Mouse (Mus musculus) CH12.LX (cell line): ENCODE measurements at regions not wholly inside any gene's neighbourhood (a gene's known extent, or its start where the extent isn't known, plus 50 kb on each side); places are given as distances from the start of the nearest gene placed in this dataset.

Experiments
- DNase-seq: peaks from one replicate; pipeline ENCODE4 v3.0.0-alpha.2; 2013; ENCODE audit errors: extremely low read depth
- H3K27ac ChIP-seq: 2 replicates; pipeline ENCODE4 v1.5.1; 2012; ENCODE audit warnings: low read depth, mild to moderate bottlenecking, control low read depth, moderate library complexity; ENCODE audit not compliant: insufficient read depth
- H3K27me3 ChIP-seq: replicated peaks from 2 replicates; pipeline ENCODE3; 2012; ENCODE audit warnings: inconsistent platforms
- H3K36me3 ChIP-seq, 2 experiments: replicated peaks in 1 of 2; 2 replicates each; pipeline versions ENCODE3 to v1.6.1; 2012; ENCODE audit warnings: inconsistent platforms in 1 of 2, low read length in 1 of 2, mild to moderate bottlenecking in 1 of 2, mixed read lengths in 1 of 2, moderate library complexity in 1 of 2; ENCODE audit not compliant: control insufficient read depth in 1 of 2, insufficient read depth in 1 of 2
- H3K4me1 ChIP-seq, 2 experiments: 2 replicates each; pipeline ENCODE4 v1.6.1; 2012; ENCODE audit warnings: inconsistent platforms in 1 of 2, moderate library complexity in 1 of 2; ENCODE audit not compliant: insufficient read depth in 2 of 2, control insufficient read depth in 1 of 2
- H3K4me2 ChIP-seq: 2 replicates; pipeline ENCODE4 v1.6.1; 2012; ENCODE audit warnings: low read depth, mild to moderate bottlenecking, control low read depth; ENCODE audit not compliant: poor library complexity, insufficient read depth, severe bottlenecking
- H3K4me3 ChIP-seq, 3 experiments: fragments of 150-350 bp in 1 of 3; sonication (generic) in 1 of 3; replicated peaks in 1 of 3; 2 replicates each; pipeline versions ENCODE3 to v1.5.1; 2011 to 2012; ENCODE audit warnings: low read depth in 2 of 3, low read length in 2 of 3, mild to moderate bottlenecking in 2 of 3, moderate library complexity in 2 of 3, control low read depth in 1 of 3, improper control_type of control experiment in 1 of 3, inconsistent platforms in 1 of 3, mixed read lengths in 1 of 3; ENCODE audit not compliant: poor library complexity in 1 of 3
- H3K79me2 ChIP-seq: replicated peaks from 2 replicates; pipeline ENCODE4 v1.6.1; 2012; ENCODE audit warnings: mild to moderate bottlenecking, moderate library complexity; ENCODE audit not compliant: control insufficient read depth, poor library complexity, insufficient read depth, severe bottlenecking; ENCODE audit errors: extremely low read depth
- H3K9ac ChIP-seq: 2 replicates; pipeline ENCODE4 v1.6.1; 2012; ENCODE audit warnings: low read depth, mild to moderate bottlenecking, control low read depth, moderate library complexity; ENCODE audit not compliant: insufficient read depth
- H3K9me3 ChIP-seq: replicated peaks from 2 replicates; pipeline ENCODE3; 2012; ENCODE audit warnings: low read length, inconsistent platforms, mixed read lengths
- BHLHE40 ChIP-seq: IDR thresholded peaks from 2 replicates; pipeline ENCODE4 v1.6.1; 2011; ENCODE audit warnings: mild to moderate bottlenecking, low read depth, low read length, improper control_type of control experiment
- CHD2 ChIP-seq: IDR thresholded peaks from 2 replicates; pipeline ENCODE4 v1.6.1; 2011; ENCODE audit warnings: low read length, improper control_type of control experiment
- E2F4 ChIP-seq: IDR thresholded peaks from 2 replicates; pipeline ENCODE4 v1.6.1; 2011; ENCODE audit warnings: low read depth, low read length, improper control_type of control experiment; ENCODE audit not compliant: insufficient replicate concordance
- EP300 ChIP-seq: IDR thresholded peaks from 2 replicates; pipeline ENCODE4 v1.6.1; 2011; ENCODE audit warnings: low read length, improper control_type of control experiment
- ETS1 ChIP-seq: conservative IDR thresholded peaks from 2 replicates; pipeline ENCODE4 v1.6.1; 2012; ENCODE audit warnings: low read depth, mild to moderate bottlenecking, inconsistent platforms, low read length, improper control_type of control experiment, moderate library complexity
- GABPA ChIP-seq: IDR thresholded peaks from 2 replicates; pipeline ENCODE4 v1.6.1; 2012; ENCODE audit warnings: low read depth, low read length, improper control_type of control experiment, inconsistent platforms; ENCODE audit not compliant: insufficient replicate concordance
- HCFC1 ChIP-seq: IDR thresholded peaks from 2 replicates; pipeline ENCODE4 v1.6.1; 2012; ENCODE audit warnings: low read depth, mild to moderate bottlenecking, inconsistent platforms, low read length, improper control_type of control experiment
- JUND ChIP-seq: conservative IDR thresholded peaks from 2 replicates; pipeline ENCODE4 v1.6.1; 2011; ENCODE audit warnings: low read depth, low read length, improper control_type of control experiment
- MAZ ChIP-seq: IDR thresholded peaks from 2 replicates; pipeline ENCODE4 v1.6.1; 2012; ENCODE audit warnings: low read depth, mild to moderate bottlenecking, inconsistent platforms, low read length, improper control_type of control experiment, moderate library complexity
- MEF2A ChIP-seq: IDR thresholded peaks from 2 replicates; pipeline ENCODE4 v1.6.1; 2014; ENCODE audit warnings: low read depth, mild to moderate bottlenecking, inconsistent platforms, low read length, improper control_type of control experiment, borderline replicate concordance
- MXI1 ChIP-seq: IDR thresholded peaks from 2 replicates; pipeline ENCODE4 v1.6.1; 2011; ENCODE audit warnings: mild to moderate bottlenecking, low read depth, low read length, improper control_type of control experiment
- MYC ChIP-seq: IDR thresholded peaks from 2 replicates; pipeline ENCODE4 v1.6.1; 2011; ENCODE audit warnings: low read depth, mild to moderate bottlenecking, improper control_type of control experiment, low read length
- NELFE ChIP-seq: IDR thresholded peaks from 2 replicates; pipeline ENCODE4 v1.6.1; 2011; ENCODE audit warnings: low read depth, low read length, improper control_type of control experiment
- NRF1 ChIP-seq: IDR thresholded peaks from 2 replicates; pipeline ENCODE4 v1.6.1; 2014; ENCODE audit warnings: low read depth, mild to moderate bottlenecking, inconsistent platforms, low read length, improper control_type of control experiment, moderate library complexity
- PAX5 ChIP-seq: IDR thresholded peaks from 2 replicates; pipeline ENCODE4 v1.6.1; 2012; ENCODE audit warnings: low read length, inconsistent platforms, mixed read lengths
- POLR2AphosphoS2 ChIP-seq: IDR thresholded peaks from 2 replicates; pipeline ENCODE4 v1.6.1; 2011; ENCODE audit warnings: low read depth, low read length, improper control_type of control experiment
- RAD21 ChIP-seq: IDR thresholded peaks from 2 replicates; pipeline ENCODE4 v1.6.1; 2011; ENCODE audit warnings: low read depth, mild to moderate bottlenecking, low read length, improper control_type of control experiment, moderate library complexity
- RCOR1 ChIP-seq: conservative IDR thresholded peaks from 2 replicates; pipeline ENCODE4 v1.6.1; 2012; ENCODE audit warnings: low read depth, mild to moderate bottlenecking, inconsistent platforms, low read length, improper control_type of control experiment
- SMC3 ChIP-seq: IDR thresholded peaks from 2 replicates; pipeline ENCODE4 v1.6.1; 2011; ENCODE audit warnings: low read depth, low read length, improper control_type of control experiment
- ZC3H11A ChIP-seq: IDR thresholded peaks from 2 replicates; pipeline ENCODE4 v1.6.1; 2012; ENCODE audit warnings: low read depth, mild to moderate bottlenecking, inconsistent platforms, low read length, improper control_type of control experiment
- ZNF384 ChIP-seq: IDR thresholded peaks from 2 replicates; pipeline ENCODE4 v1.6.1; 2012; ENCODE audit warnings: low read depth, low read length, improper control_type of control experiment, inconsistent platforms
- dilution Hi-C: fragments of 300-500 bp; cut with MboI; formaldehyde crosslinking; loops from 2 replicates; pipeline ENCODE4 v1.14.3; 2020; ENCODE audit warnings: low sequenced_read_pairs; ENCODE audit not compliant: extremely low pct_unique_long_range_greater_than_20kb, extremely low pct_ligation_motif_present
- in situ Hi-C: fragments of 300-500 bp; cut with MboI; formaldehyde crosslinking; loops from 3 replicates; pipeline ENCODE4 v1.14.3; 2019; ENCODE audit warnings: low sequenced_read_pairs, low pct_ligation_motif_present, low pct_unique_long_range_greater_than_20kb, mixed read lengths

DNA sequence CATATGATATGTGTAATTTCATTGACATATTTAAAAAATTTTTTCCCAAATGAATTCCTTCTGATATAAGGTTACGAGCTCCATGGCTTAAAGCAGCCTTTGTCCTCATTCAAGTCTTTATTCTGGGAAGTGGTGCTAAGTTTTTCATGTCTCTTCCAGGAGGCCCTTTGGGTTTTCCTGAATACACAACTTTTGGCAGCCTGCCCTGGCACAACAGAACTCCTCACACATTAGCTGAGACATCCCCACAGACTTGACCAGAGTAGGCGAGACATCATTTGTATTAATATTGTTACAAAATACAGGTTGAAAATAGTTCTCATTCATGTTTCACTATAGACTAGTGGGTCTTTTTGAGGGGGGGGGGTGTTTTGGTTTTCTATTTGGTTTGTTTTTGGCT is 2565.9 kb upstream of the Gm7489 start:
- Histone ChIP-seq H3K9ac (no peak overlapping the region), H3K79me2 (no peaks in the 10 kb centered on the region), H3K9me3 (no peaks in the 10 kb centered on the region), H3K27ac (no peak overlapping the region), H3K4me3 (no peak overlapping the region), H3K27me3 (no peaks in the 10 kb centered on the region), H3K4me2 (no peak overlapping the region), H3K4me1 (no peaks in the 10 kb centered on the region), H3K36me3 (no peaks in the 10 kb centered on the region)
- DNase-seq: no peak
- dilution Hi-C loops: no loop called here
- TF ChIP-seq MEF2A (no peak), MAZ (no peak), POLR2AphosphoS2 (no peak), CHD2 (no peak), SMC3 (no peak), EP300 (no peak), NRF1 (no peak), GABPA (no peak), BHLHE40 (no peak), RAD21 (no peak), RCOR1 (no peak), MYC (no peak), NELFE (no peak), HCFC1 (no peak)
- in situ Hi-C loops: no loop called here

- H3K27me3 ChIP-seq: no peaks in the 10 kb centered on the region
- H3K36me3 ChIP-seq: no peaks in the 10 kb centered on the region
- no peak overlapping the region for H3K9ac ChIP-seq
- no peaks in the 10 kb centered on the region for H3K79me2 ChIP-seq
- no peak for TF ChIP-seq BHLHE40
- TF ChIP-seq PAX5: no peak
- no peak for TF ChIP-seq ZC3H11A
- TF ChIP-seq ETS1: no peak
- no peak for TF ChIP-seq NELFE
- no peak for TF ChIP-seq ZNF384
- TF ChIP-seq MXI1: no peak
- TF ChIP-seq JUND: no peak
- TF ChIP-seq E2F4: no peak
- no peak for TF ChIP-seq RCOR1
- TF ChIP-seq, all 38 proteins: peak for 0
- H3K4me2 ChIP-seq: no peak overlapping the region
- DNase-seq: no peak
- dilution Hi-C loops (no loop called here), in situ Hi-C loops (no loop called here)
- H3K27ac ChIP-seq: no peak overlapping the region
- no peaks in the 10 kb centered on the region for H3K4me1 ChIP-seq
- H3K4me3 ChIP-seq: no peak overlapping the region
- no peaks in the 10 kb centered on the region for H3K9me3 ChIP-seq
Measured at GRCm38 (mm10) chr15:51320366-51320894, 2564.3 kb upstream of the Gm7489 start.
